Mouse (Mus musculus): ENCODE results near the gene Rnf123. TPM values are rescaled to one million over a fixed set of nuclear protein-coding genes. Genes with fewer than 3 reads are reported as not detected.

Gene Rnf123
- polyA plus RNA-seq (2012; rRNA removed) = 37.7 and 49.7 TPM in 2 replicates

GRCm38 (mm10) chr9:108082988-108083431, at the start of gene Rnf123:
Rnf123 (minus strand) TSS chr9:108083346.

GRCm38 (mm10) chr9:108094184-108094941, 11.2 kb upstream of the Rnf123 start, which contains the start of gene Apeh:
Apeh (minus strand) TSS chr9:108094606.

GRCm38 (mm10) chr9:108080168-108080567, 3.0 kb downstream of the Rnf123 start, which contains the start of gene Mst1:
Mst1 (plus strand) TSS chr9:108080436.

GRCm38 (mm10) chr9:108052885-108053664, 30.1 kb downstream of the Rnf123 start, which contains the start of gene Amigo3:
Amigo3 (plus strand) TSS chr9:108053159.

GRCm38 (mm10) chr9:108049016-108049455, 34.1 kb downstream of the Rnf123 start, which contains the start of gene Gmppb:
Gmppb (plus strand) TSS chr9:108049242.

GRCm38 (mm10) chr9:108001922-108002770, 81.0 kb downstream of the Rnf123 start, which contains the start of gene Ip6k1:
Ip6k1 (plus strand) TSS chr9:108002501.

Other genes with a start within 250 kb of the Rnf123 start
- gene Rbm6, start 210.1 kb downstream of the Rnf123 start, polyA plus RNA-seq (2012; rRNA removed) = 4.0 and 5.3 TPM in 2 replicates
- gene Mon1a, start 195.2 kb downstream of the Rnf123 start, polyA plus RNA-seq (2012; rRNA removed) = 38.1 and 50.7 TPM in 2 replicates
- 78.7 and 86.7 TPM in 2 replicates for gene Mst1r, start 176.5 kb downstream of the Rnf123 start, polyA plus RNA-seq (2012; rRNA removed)
- not detected in 2 replicates for gene Actl11, start 154.9 kb downstream of the Rnf123 start, polyA plus RNA-seq (2012; rRNA removed)
- 0.16 and 0.43 TPM in 2 replicates for gene Camkv, start 147.7 kb downstream of the Rnf123 start, polyA plus RNA-seq (2012; rRNA removed)
- 0.88 and 2.2 TPM in 2 replicates for gene Traip, start 133.2 kb downstream of the Rnf123 start, polyA plus RNA-seq (2012; rRNA removed)
- gene Uba7, start 107.8 kb downstream of the Rnf123 start, polyA plus RNA-seq (2012; rRNA removed) = 24.3 and 29.0 TPM in 2 replicates
- gene Gm20661, start 100.3 kb downstream of the Rnf123 start, polyA plus RNA-seq (2012; rRNA removed) = 0.04 TPM in 1 of 2 replicates, not detected in the other
- 8.1 and 8.3 TPM in 2 replicates for gene Inka1, start 97.5 kb downstream of the Rnf123 start, polyA plus RNA-seq (2012; rRNA removed)
- gene Cdhr4, start 90.8 kb downstream of the Rnf123 start, polyA plus RNA-seq (2012; rRNA removed) = 0.63 and 0.74 TPM in 2 replicates
- 0.10 TPM in 1 of 2 replicates, not detected in the other for gene Gm20662, start 87.0 kb downstream of the Rnf123 start, polyA plus RNA-seq (2012; rRNA removed)
- gene Ip6k1, start 80.8 kb downstream of the Rnf123 start, polyA plus RNA-seq (2012; rRNA removed) = 38.4 and 50.1 TPM in 2 replicates
- 12.7 and 13.3 TPM in 2 replicates for gene Gmppb, start 34.1 kb downstream of the Rnf123 start, polyA plus RNA-seq (2012; rRNA removed)
- 4.8 and 8.3 TPM in 2 replicates for gene Amigo3, start 30.2 kb downstream of the Rnf123 start, polyA plus RNA-seq (2012; rRNA removed)
- gene Mst1, start 2.9 kb downstream of the Rnf123 start, polyA plus RNA-seq (2012; rRNA removed) = 1.8 and 2.7 TPM in 2 replicates
- 65.0 and 72.5 TPM in 2 replicates for gene Apeh, start 11.3 kb upstream of the Rnf123 start, polyA plus RNA-seq (2012; rRNA removed)
- gene Bsn, start 107.0 kb upstream of the Rnf123 start, polyA plus RNA-seq (2012; rRNA removed) = 0.91 and 0.92 TPM in 2 replicates
- 28.8 and 36.6 TPM in 2 replicates for gene Dag1, start 180.6 kb upstream of the Rnf123 start, polyA plus RNA-seq (2012; rRNA removed)
- 6.8 and 6.9 TPM in 2 replicates for gene Nicn1, start 207.1 kb upstream of the Rnf123 start, polyA plus RNA-seq (2012; rRNA removed)
- gene Amt, start 213.5 kb upstream of the Rnf123 start, polyA plus RNA-seq (2012; rRNA removed) = 3.2 TPM in 2 replicates
- gene Rhoa, start 222.8 kb upstream of the Rnf123 start, polyA plus RNA-seq (2012; rRNA removed) = 59.7 and 90.1 TPM in 2 replicates
- 28.8 and 29.1 TPM in 2 replicates for gene Tcta, start 222.8 kb upstream of the Rnf123 start, polyA plus RNA-seq (2012; rRNA removed)